Mouse (Mus musculus) kidney, adult 2 months (tissue): Measurements from ENCODE around the gene Borcs7.

Experiments used
- CTCF ChIP-seq: fragments of 200-500 bp; conservative IDR thresholded peaks from 2 replicates; pipeline ENCODE4 v1.5.1; 2011; ENCODE audit warnings: low read depth, mild to moderate bottlenecking, control low read depth, low read length, moderate library complexity, mixed read lengths; ENCODE audit not compliant: insufficient read depth, insufficient read length
- POLR2A ChIP-seq: fragments of 200-500 bp; IDR thresholded peaks from one replicate; pipeline ENCODE4 v1.6.1; 2011; ENCODE audit warnings: low read depth, low read length, control low read depth

GRCm38 (mm10) chr19:46731351-46731750, 41.6 kb downstream of the Borcs7 start:
- TF ChIP-seq CTCF (no peak), POLR2A (no peak)
